Mouse (Mus musculus) liver, embryonic 14.5 days (tissue): Measurements from ENCODE around the gene Als2cr12. TPM values are rescaled to one million over a fixed set of nuclear protein-coding genes. Genes with fewer than 3 reads are reported as not detected.
"Not testable (repeated sequence)": the region's sequence is repeated elsewhere in the genome, so short reads cannot be mapped to it uniquely, and the experiment has no call there.

Experiments used
- ATAC-seq: fragments of 200-750 bp; cut with Nextera tagmentation; 2 replicates; pipeline ENCODE4 v1.8.0; 2017; ENCODE audit warnings: moderate number of reproducible peaks, mild to moderate bottlenecking, moderate library complexity; ENCODE audit not compliant: insufficient read depth
- DNase-seq, 3 experiments: peaks; one replicate each; pipeline ENCODE4 v3.0.0-alpha.2; 2012 to 2013; ENCODE audit warnings: low read depth in 3 of 3, low spot score in 3 of 3
- H3K27ac ChIP-seq: fragments of 300-500 bp; sonication (generic); 2 replicates; pipeline ENCODE4 v1.5.1; 2014; ENCODE audit warnings: moderate library complexity, mild to moderate bottlenecking, control low read depth, inconsistent platforms
- H3K27me3 ChIP-seq: fragments of 300-500 bp; sonication (generic); 2 replicates; pipeline ENCODE4 v1.6.1; 2014; ENCODE audit warnings: mild to moderate bottlenecking, low read length, moderate library complexity; ENCODE audit not compliant: control insufficient read depth, insufficient read depth
- H3K36me3 ChIP-seq: fragments of 300-500 bp; sonication (generic); replicated peaks from 2 replicates; pipeline ENCODE4 v1.6.1; 2014; ENCODE audit warnings: low read depth; ENCODE audit not compliant: control insufficient read depth, insufficient read depth
- H3K4me1 ChIP-seq, 2 experiments: fragments of 200-500 bp in 1 of 2; fragments of 300-500 bp in 1 of 2; sonication (generic) in 1 of 2; replicated peaks; 2 replicates each; pipeline ENCODE4 v1.6.1; 2012 to 2014; ENCODE audit warnings: antibody characterized with exemption in 1 of 2, inconsistent platforms in 1 of 2, low read length in 1 of 2; ENCODE audit not compliant: control insufficient read depth in 2 of 2, insufficient read depth in 2 of 2
- H3K4me2 ChIP-seq: fragments of 300-500 bp; sonication (generic); 2 replicates; pipeline ENCODE4 v1.6.1; 2014; ENCODE audit warnings: low read depth, mild to moderate bottlenecking, control low read depth, moderate library complexity
- H3K4me3 ChIP-seq, 2 experiments: fragments of 200-500 bp in 1 of 2; fragments of 300-500 bp in 1 of 2; sonication (generic) in 1 of 2; 2 replicates each; pipeline ENCODE4 v1.5.1; 2012 to 2014; ENCODE audit warnings: low read depth in 2 of 2, low read length in 2 of 2, mild to moderate bottlenecking in 2 of 2, control low read depth in 1 of 2, inconsistent platforms in 1 of 2, moderate library complexity in 1 of 2; ENCODE audit not compliant: insufficient read depth in 1 of 2
- H3K9ac ChIP-seq: fragments of 300-500 bp; sonication (generic); replicated peaks from 2 replicates; pipeline ENCODE4 v1.6.1; 2014; ENCODE audit warnings: mild to moderate bottlenecking, control low read depth, moderate library complexity
- H3K9me3 ChIP-seq: fragments of 300-500 bp; sonication (generic); 2 replicates; pipeline ENCODE4 v1.6.1; 2016; ENCODE audit warnings: low read length, mixed read lengths; ENCODE audit not compliant: control insufficient read depth
- CTCF ChIP-seq: IDR thresholded peaks from 2 replicates; pipeline ENCODE4 v1.5.1; 2016; ENCODE audit warnings: antibody characterized with exemption, low read depth, control low read depth
- EP300 ChIP-seq: IDR thresholded peaks from 2 replicates; pipeline ENCODE4 v1.6.1; 2016; ENCODE audit warnings: antibody characterized with exemption, low read depth
- WGBS: fragments of 180-500 bp; shearing (Covaris S2); extraction: QIAGEN DNeasy Blood & Tissue Kit; methylation state at CpG from one replicate; pipeline ENCODE4 v1.1.7; 2014; ENCODE audit not compliant: insufficient replicate concordance; 5-methylcytosine and 5-hydroxymethylcytosine counted together
- polyA plus RNA-seq, 2 experiments: library from polyadenylated mRNA; depleted of rRNA in 1 of 2; stranded (reverse) in 1 of 2; unstranded in 1 of 2; fragments of >200 nt; fragmentation: Nextera tagmentation in 1 of 2; extraction: Ambion mirVana in 1 of 2; gene quantifications; 2 replicates each; pipeline versions ENCODE4 v1.2.1 to v1.2.3; 2012 to 2014

The Als2cr12 gene
- polyA plus RNA-seq, 2 experiments: not detected

GRCm38 (mm10) chr1:58690006-58690744 lies 5.6 kb downstream of the Als2cr12 start:
- Histone ChIP-seq H3K4me1 (no peaks in the 10 kb centered on the region), H3K27me3 (no peaks in the 10 kb centered on the region), H3K9me3 (no peaks in the 10 kb centered on the region), H3K36me3 (no peaks in the 10 kb centered on the region), H3K4me2 (no peak overlapping the region), H3K27ac (no peak overlapping the region), H3K9ac (no peak overlapping the region), H3K4me3 (no peak overlapping the region)
- TF ChIP-seq CTCF (no peak), EP300 (no peak)
- ATAC-seq: no peak
- no peak for DNase-seq
- 60% methylated on average over 6 of the region's 6 CpGs for WGBS

DNA sequence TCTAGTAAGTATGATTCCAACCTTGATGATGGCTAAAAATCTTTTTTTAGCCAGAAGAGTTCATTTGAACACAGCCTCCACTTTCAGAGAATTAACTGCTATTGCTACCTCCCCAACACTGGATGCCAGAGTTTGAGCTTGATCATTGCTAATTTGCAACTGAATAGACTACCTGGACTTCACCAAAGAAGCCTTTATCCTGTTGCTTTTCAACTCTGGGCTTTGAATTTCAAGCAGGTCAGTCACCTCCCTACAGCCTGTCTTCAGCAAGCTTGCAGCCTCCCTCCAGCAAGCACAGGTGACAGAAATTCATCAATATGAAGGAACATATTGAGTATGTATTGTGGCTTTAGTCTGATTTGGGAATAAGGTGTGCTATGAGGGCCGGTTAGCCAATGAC lies 6.4 kb downstream of the Als2cr12 start:
- DNase-seq (no peak), ATAC-seq (no peak)
- Histone ChIP-seq H3K4me3 (no peak overlapping the region), H3K27me3 (no peaks in the 10 kb centered on the region), H3K36me3 (no peaks in the 10 kb centered on the region), H3K4me1 (no peaks in the 10 kb centered on the region), H3K9ac (no peak overlapping the region), H3K27ac (no peak overlapping the region), H3K9me3 (no peaks in the 10 kb centered on the region), H3K4me2 (no peak overlapping the region)
- 74% methylated on average over 1 of the region's 1 CpGs for WGBS
- no peak for TF ChIP-seq EP300
- TF ChIP-seq CTCF: no peak

GRCm38 (mm10) chr1:58678412-58678811 lies 17.4 kb downstream of the Als2cr12 start:
- H3K36me3 ChIP-seq, DNase-seq: not testable (repeated sequence)
- 34% methylated on average over 5 of the region's 5 CpGs for WGBS

GRCm38 (mm10) chr1:58677575-58677974 lies 18.2 kb downstream of the Als2cr12 start:
- no peaks in the 10 kb centered on the region for H3K4me1 ChIP-seq
- ATAC-seq: no peak
- no peaks in the 10 kb centered on the region for H3K9me3 ChIP-seq
- no peak overlapping the region for H3K4me2 ChIP-seq
- DNase-seq: peak in 2 of 3 experiments; percentile 10 to 14
- WGBS: 58% methylated on average over 1 of the region's 1 CpGs
- no peaks in the 10 kb centered on the region for H3K36me3 ChIP-seq
- H3K4me3 ChIP-seq: no peak overlapping the region
- no peak overlapping the region for H3K9ac ChIP-seq
- no peaks in the 10 kb centered on the region for H3K27me3 ChIP-seq
- no peak overlapping the region for H3K27ac ChIP-seq
- TF ChIP-seq EP300 (no peak), CTCF (peak; percentile 62)

More at GRCm38 (mm10) chr1:58678412-58678811, 17.4 kb downstream of the Als2cr12 start:
- H3K9me3 ChIP-seq, H3K27me3 ChIP-seq, H3K4me2 ChIP-seq, H3K9ac ChIP-seq, H3K4me3 ChIP-seq, H3K27ac ChIP-seq, H3K4me1 ChIP-seq, ATAC-seq: not testable (repeated sequence)

DNA sequence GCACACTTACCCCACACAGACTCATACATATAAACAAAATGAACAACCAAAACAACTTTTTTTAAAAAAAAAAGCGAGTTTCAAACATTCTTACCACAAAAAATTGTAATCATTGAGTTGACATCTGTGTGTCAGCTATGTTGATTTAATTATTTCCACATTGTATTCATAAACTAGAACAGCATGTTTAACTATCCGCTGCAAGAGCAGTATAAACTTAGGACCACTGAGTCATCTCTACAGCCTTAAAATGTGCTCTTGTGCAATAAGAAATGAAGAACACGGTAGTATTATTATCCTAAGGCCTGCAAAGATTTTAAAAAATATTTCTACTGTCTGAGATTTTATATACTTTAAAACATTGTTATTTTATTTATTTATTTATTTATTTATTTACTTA lies 20.8 kb downstream of the Als2cr12 start:
- H3K4me2 ChIP-seq: no peak overlapping the region
- TF ChIP-seq CTCF (no peak), EP300 (no peak)

More for the DNA sequence above, 20.8 kb downstream of the Als2cr12 start:
- Histone ChIP-seq H3K9me3 (no peaks in the 10 kb centered on the region), H3K9ac (no peak overlapping the region), H3K4me3 (no peak overlapping the region), H3K4me1 (no peaks in the 10 kb centered on the region), H3K27ac (no peak overlapping the region), H3K27me3 (no peaks in the 10 kb centered on the region), H3K36me3 (no peaks in the 10 kb centered on the region)
- no peak for DNase-seq
- no peak for ATAC-seq
- WGBS: 71% methylated on average over 3 of the region's 3 CpGs
